Mouse (Mus musculus): ENCODE measurements around the gene Hist1h4h.

Gene Hist1h4h

DNA sequence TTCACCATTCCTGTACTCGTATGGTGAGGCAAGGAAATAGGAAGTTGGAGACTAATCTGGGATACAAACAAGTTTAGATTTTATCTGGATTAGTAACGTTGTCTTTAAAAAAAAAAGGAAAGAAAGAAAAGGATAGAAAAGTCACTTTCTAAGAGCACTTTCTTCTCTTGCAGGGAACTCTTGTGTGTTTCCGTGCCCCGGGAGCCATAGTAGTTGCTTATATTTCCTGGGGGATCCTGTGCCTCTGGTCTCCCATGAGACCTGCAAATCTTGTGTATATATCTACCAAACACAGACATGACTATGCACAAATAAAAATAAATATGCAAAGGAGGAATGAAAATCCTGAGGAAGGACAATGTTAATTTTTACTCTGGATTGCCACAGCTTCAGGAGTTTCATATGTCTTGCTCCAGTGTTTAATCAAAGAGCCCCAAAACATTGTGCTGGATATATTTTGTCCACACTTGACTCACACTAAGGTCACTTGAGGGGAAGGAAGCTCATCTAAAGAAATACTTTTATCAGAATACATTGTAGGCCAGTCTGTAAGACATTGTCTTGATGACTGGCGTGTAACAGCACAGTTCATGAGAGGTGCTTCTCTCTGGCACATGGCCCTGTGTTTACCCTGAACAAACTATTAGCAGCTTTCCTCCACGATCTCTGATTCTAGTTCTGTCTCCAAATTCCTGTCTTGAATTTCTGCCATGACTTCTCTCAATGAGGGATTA lies 46.2 kb downstream of the Hist1h4h start:
- no peak for DNase-seq

GRCm38 (mm10) chr13:23577835-23578234 lies 47.0 kb downstream of the Hist1h4h start:
- DNase-seq: no peak

Data from right cerebral cortex, postnatal 25 days (tissue).